Mouse (Mus musculus) left cerebral cortex, postnatal 4 days (tissue): ENCODE data around the gene Sgpl1. TPM values are rescaled to one million over a fixed set of nuclear protein-coding genes. Genes with fewer than 3 reads are reported as not detected.

ENCODE experiments used
- DNase-seq: peaks from one replicate; pipeline ENCODE4 v3.0.0-alpha.2; 2022
- intact Hi-C: fragments of 180-260 bp; cut with DNase I; formaldehyde crosslinking; loops from one replicate; pipeline ENCODE4 v1.15.1; 2025
- total RNA-seq, 2 experiments: library from RNA; stranded (reverse); gene quantifications; 2 replicates each; pipeline ENCODE4 v1.2.3; 2021

The Sgpl1 gene
- total RNA-seq, 2 experiments from 2014 or later = 40.0 to 43.1 TPM

DNA sequence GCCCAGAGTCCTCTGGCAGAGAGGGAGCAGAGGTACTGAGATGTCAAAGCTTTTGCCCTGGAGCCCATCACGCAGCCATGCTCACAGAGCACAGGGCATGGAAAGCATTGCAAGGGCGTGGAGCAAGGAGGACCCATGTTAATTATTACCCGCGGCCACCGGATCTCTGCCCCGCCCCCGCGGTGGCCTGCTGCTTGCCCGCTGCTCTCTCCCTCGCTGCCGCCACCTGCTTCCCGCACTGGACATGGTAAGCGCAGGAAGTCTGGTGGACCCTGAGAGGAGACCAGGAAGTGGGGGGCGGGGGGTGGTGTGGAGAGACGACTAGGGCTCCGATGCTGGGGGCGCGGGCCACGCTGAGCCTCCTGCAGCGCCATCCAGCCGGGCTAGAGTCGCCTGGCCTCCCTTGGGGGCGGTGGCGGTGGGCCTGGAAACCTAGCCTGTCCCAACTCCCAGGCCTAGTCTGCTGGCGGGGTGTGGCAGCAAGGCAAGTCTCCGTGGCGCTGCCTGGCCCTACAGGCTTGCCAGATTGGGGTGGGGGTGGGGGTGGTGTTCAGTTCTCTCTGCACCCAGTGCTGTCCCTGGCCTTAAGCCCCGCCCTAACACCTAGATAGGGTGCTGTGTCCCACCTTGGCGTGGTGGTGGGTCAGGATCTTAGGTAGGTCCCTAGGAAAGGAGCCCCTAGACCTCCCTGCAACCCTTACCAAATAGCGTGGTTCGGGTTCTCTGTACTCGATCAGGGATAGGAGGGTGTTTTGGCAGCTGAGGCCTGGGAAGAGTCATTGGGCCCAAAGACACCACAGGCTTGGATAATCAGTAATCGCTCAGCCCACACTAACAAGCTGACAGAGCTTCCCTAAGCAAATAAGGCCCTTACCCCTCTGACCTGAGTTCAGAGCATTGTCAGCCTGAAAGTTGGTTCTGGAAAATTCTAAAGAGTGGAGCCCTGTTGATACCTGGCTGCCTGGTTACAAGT lies 58.0 kb downstream of the Sgpl1 start, which contains the start of gene Pcbd1:
TSS of gene Pcbd1 (plus strand) at position 162 of the 973 bp plus-strand sequence.
- intact Hi-C loops = no loop called here
- peak; percentile 67 for DNase-seq

GRCm38 (mm10) chr10:61088468-61088867 lies 59.0 kb downstream of the Sgpl1 start:
- intact Hi-C loops = no loop called here
- DNase-seq = no peak

GRCm38 (mm10) chr10:61086502-61086901 lies 61.0 kb downstream of the Sgpl1 start:
- intact Hi-C loops = no loop called here
- peak; percentile 44 for DNase-seq

DNA sequence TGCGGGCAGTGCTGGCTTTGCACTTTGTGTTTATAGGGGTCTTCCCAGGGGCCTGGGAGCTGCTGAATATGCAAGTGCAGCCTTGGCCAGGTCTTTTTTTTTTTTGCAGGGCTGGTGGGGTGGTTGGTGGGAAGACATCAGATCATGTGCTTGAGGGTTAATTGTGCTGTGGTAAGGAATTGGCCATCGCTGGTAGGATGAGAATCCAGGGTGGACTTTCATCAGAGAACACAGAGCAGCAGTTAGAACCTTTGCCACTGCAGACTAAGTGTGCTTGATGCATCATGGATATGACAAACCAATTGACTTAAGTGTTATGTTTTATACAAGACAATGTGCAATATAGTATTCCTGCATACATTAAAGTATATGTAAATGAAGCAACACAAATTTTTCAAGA lies 62.1 kb downstream of the Sgpl1 start:
- no peak for DNase-seq
- intact Hi-C loops = no loop called here

GRCm38 (mm10) chr10:61080931-61081255 lies 66.6 kb downstream of the Sgpl1 start:
- DNase-seq = no peak
- intact Hi-C loops = no loop called here

DNA sequence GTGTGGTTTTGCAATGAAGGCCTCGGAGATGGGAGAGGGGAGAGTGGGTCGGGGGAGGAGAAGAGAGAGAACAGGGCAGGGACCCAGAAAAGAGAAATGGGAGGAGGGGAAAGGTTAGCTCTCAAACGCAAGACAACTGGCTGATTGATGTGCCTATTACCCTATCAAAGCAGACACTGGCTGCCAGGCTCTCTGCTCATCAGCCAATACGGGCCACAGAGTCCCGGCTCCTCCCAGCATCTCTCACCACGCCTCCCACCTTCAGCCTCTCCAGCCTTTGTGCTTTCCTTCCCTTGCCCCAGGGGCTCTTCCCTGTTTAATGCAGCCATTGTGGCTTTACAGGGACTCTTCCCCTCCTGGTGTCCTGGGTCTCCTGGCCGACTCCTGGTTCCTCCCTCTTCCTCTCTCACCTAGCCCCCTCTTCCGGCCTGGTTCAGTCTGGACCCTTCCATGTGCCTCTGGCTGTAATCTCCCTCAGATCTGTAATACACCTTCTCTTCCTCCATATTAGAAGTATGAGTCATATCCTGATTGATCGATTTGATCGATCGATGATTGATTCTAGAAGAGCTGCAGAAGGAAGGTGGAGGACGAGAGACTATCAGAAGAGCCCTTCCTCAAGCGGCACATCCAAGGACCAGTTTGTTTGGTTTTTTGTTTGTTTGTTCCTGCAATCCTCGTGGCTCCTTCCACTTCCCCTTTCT lies 67.1 kb downstream of the Sgpl1 start:
- intact Hi-C loops = no loop called here
- peak; percentile 76 for DNase-seq

DNA sequence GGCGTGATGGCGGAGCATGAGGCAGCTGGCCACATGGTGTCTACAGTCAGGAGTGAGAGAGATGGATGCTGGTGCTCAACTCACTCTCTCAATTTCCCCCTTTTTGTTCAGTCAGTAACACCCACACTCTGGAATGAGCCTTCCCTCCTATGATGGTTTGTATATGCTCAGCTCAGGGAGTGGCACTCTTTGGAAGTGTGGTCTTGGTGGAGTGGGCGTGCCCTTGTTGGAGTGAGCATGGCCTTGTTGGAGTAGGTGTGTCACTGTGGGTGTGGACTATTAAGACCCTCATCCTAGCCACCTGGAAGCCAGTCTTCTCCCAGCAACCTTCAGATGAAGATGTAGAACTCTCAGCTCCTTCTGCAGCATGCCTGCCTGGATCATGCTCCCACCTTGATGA lies 71.9 kb downstream of the Sgpl1 start:
- no peak for DNase-seq
- intact Hi-C loops = no loop called here

DNA sequence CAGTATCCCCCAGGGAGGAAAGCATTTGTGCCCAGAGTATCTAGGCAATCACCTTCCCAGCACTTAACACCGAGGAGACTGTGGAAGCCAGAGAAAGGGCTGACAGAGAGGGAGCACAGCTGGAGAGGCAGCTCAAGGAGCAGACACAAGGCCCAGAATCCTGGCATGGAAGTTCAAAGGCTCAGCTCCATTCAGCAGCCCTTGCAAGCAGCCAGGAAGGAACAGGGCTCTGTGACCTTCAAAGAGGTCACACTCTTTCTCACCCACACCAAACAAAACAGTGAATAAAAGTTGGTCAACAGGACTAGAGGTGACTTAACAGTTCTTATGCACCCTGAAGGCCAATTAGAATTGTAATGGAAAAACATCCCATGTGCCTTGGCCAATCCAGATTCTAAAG lies 72.9 kb downstream of the Sgpl1 start:
- intact Hi-C loops = no loop called here
- no peak for DNase-seq

GRCm38 (mm10) chr10:61072324-61072723 lies 75.2 kb downstream of the Sgpl1 start:
- DNase-seq = peak; percentile 50
- intact Hi-C loops = no loop called here

DNA sequence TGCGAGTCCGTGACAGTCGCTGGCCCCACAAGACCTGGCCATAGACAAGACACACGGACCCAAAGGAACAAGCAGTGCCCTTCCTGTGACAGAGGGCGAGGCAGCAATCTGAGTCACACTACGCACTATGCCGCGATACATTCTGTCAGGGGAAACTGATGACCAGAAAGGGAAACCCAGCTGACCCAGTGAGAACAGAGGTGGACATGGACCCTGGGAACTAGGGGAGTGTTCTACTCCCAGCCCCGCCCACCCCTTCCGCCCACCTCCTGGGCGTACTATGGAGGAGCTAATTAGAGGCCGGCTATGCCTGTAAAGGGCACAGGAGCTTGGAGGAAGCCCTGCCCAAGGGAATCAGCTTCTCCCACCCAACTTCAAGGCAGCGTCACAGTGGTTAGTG lies 78.3 kb downstream of the Sgpl1 start:
- intact Hi-C loops = no loop called here
- no peak for DNase-seq

DNA sequence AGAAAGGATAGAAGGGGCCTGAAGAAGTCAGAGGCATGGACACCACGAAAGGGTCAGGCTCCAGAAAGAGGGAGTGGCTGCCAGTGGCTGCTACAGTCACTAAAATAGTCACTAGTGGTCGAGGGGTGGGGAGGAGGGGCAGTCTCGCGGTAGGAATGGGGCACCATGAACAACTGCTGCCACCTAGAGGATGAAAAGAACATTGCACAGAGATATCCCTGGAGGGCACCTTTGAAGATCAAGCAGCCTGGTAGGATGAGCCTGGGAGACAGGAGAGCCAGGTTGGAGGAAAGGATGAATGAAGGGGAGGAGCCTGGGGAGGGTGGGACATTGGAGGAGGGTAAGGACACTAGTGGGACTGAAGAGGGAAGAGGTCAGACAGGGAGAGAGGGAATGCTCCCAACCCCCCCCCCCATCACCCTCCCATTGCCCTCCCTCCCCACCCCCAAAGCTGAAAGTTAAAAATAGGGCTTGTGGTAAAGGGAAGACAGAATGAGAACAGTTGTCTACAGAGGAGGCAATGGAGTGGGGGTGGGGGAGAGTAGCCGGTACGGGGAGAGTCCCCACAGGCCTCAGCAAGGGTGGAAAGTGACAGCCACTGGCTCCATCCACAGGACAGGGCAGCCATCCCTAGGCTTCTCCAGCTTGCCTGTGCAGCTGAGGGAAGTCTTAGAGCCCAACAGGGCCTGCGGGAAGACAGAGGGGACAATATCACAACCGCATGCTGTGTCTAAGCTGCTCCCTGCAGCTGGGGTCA lies 78.9 kb downstream of the Sgpl1 start:
- peak; percentile 54 for DNase-seq
- intact Hi-C loops = no loop called here

- intact Hi-C loops = no loop called here
- DNase-seq = peak; percentile 78
Measured at GRCm38 (mm10) chr10:61065287-61066005, 82.1 kb downstream of the Sgpl1 start.

- intact Hi-C loops = no loop called here
Measured at GRCm38 (mm10) chr10:61064635-61065034, 82.9 kb downstream of the Sgpl1 start.

GRCm38 (mm10) chr10:61063271-61063864 lies 84.1 kb downstream of the Sgpl1 start:
- intact Hi-C loops = no loop called here
- no peak for DNase-seq

More at GRCm38 (mm10) chr10:61064635-61065034, 82.9 kb downstream of the Sgpl1 start:
- DNase-seq = peak; percentile 42

- intact Hi-C loops = no loop called here
- DNase-seq = no peak
Measured at GRCm38 (mm10) chr10:61059543-61060110, 87.9 kb downstream of the Sgpl1 start.

DNA sequence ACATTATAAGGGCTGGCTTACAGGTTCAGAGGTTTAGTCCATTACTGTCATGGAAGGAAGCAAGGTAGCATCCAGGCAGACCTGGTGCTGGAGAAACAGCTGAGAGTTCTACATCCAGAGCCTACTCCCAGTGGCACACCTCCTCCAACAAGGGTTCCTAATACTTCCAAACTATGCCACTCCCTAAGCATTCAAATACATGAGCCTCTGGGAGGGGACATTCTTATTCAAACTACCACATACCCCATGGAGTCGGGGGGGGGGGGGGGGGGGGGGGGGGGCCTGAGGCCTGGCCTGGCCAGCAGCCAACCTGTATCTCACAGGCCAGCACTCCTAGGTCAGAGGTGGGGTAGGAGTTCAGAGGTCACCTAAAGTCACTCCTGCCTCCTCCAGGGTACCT lies 88.4 kb downstream of the Sgpl1 start:
- DNase-seq = no peak
- intact Hi-C loops = no loop called here

- intact Hi-C loops = no loop called here
- DNase-seq = no peak
Measured at GRCm38 (mm10) chr10:61056661-61057060, 90.8 kb downstream of the Sgpl1 start.

DNA sequence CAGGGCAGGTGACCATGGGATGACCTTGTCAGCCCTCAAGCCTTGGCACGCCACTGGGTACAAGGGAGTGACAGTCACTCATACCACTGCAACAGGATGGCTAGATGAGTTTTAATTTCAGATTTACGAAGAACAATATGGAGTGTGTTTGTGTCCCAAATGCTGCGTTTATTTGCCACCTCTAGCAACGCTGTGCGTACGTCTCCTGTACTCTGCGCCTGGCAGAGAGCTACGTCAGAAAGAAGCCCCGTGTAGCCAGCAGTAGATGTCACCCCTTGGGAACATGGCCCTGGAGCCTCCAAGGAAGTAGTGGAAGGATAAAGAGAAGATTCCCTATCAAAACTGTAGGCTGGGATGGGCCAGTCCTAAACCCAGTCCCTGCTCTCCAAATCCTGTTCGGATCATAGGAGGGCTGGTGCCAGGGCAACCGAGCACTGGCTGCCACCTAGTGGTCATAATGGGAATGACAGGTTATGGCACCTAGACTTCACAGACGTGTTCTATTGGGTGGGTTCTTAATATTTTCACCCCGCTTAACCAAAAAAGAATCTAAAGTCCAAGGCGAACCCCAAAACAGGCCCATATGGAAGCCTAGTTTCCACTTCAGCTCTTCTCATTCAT lies 95.4 kb downstream of the Sgpl1 start:
- peak; percentile 75 for DNase-seq
- intact Hi-C loops = loop anchor here (5.0 kb wide), 2 partner anchors 220 to 275 kb away; partner anchors contain the start of gene Unc5b
